Mouse (Mus musculus): ENCODE measurements at regions not wholly inside any gene's neighbourhood (a gene's known extent, or its start where the extent isn't known, plus 50 kb on each side); places are given as distances from the start of the nearest gene placed in this dataset.

- TF ChIP-seq TAL1 (IDR thresholded peaks at IDR 0.05; ENCODE audit: low read length) (no peak), GATA1 (IDR thresholded peaks at IDR 0.05; ENCODE audit: low read length) (no peak)
Observed at GRCm38 (mm10) chr4:131356316-131356715, 412.1 kb downstream of the Matn1 start.

Measured in erythroblast, embryonic 14.5 days (primary cell).